Mouse (Mus musculus): Measurements from ENCODE around the gene Ehd2.
"Not testable (repeated sequence)": the region's sequence is repeated elsewhere in the genome, so short reads cannot be mapped to it uniquely, and the experiment has no call there.

Ehd2 gene

GRCm38 (mm10) chr7:15915695-15916094, 51.7 kb downstream of the Ehd2 start:
- not testable (repeated sequence) for ATAC-seq (ENCODE audit: insufficient number of reproducible peaks, low FRiP score, low TSS enrichment)

- no peak for ATAC-seq (ENCODE audit: insufficient number of reproducible peaks, low FRiP score, low TSS enrichment)
Measured at GRCm38 (mm10) chr7:15914751-15915150, 52.6 kb downstream of the Ehd2 start.

- no peak for ATAC-seq (ENCODE audit: insufficient number of reproducible peaks, low FRiP score, low TSS enrichment)
Measured at GRCm38 (mm10) chr7:15914252-15914651, 53.1 kb downstream of the Ehd2 start.

GRCm38 (mm10) chr7:15912183-15912582, 55.2 kb downstream of the Ehd2 start:
- ATAC-seq (ENCODE audit: insufficient number of reproducible peaks, low FRiP score, low TSS enrichment): peak; percentile 31; the same call in 1 of the 2 replicates

GRCm38 (mm10) chr7:15910521-15910920, 56.8 kb downstream of the Ehd2 start:
- ATAC-seq (ENCODE audit: insufficient number of reproducible peaks, low FRiP score, low TSS enrichment): no peak

GRCm38 (mm10) chr7:15907971-15908590, 59.3 kb downstream of the Ehd2 start:
- no peak for ATAC-seq (ENCODE audit: insufficient number of reproducible peaks, low FRiP score, low TSS enrichment)

GRCm38 (mm10) chr7:15906602-15907001, 60.8 kb downstream of the Ehd2 start:
- ATAC-seq (ENCODE audit: insufficient number of reproducible peaks, low FRiP score, low TSS enrichment): no peak

- ATAC-seq (ENCODE audit: insufficient number of reproducible peaks, low FRiP score, low TSS enrichment): no peak
Measured at GRCm38 (mm10) chr7:15905861-15906260, 61.5 kb downstream of the Ehd2 start.

- ATAC-seq (ENCODE audit: insufficient number of reproducible peaks, low FRiP score, low TSS enrichment): no peak
Measured at GRCm38 (mm10) chr7:15901366-15902048, 65.9 kb downstream of the Ehd2 start.

Data from cerebellum, adult (tissue).